Mouse (Mus musculus): Measurements from ENCODE around the gene Pus7l.

DNA sequence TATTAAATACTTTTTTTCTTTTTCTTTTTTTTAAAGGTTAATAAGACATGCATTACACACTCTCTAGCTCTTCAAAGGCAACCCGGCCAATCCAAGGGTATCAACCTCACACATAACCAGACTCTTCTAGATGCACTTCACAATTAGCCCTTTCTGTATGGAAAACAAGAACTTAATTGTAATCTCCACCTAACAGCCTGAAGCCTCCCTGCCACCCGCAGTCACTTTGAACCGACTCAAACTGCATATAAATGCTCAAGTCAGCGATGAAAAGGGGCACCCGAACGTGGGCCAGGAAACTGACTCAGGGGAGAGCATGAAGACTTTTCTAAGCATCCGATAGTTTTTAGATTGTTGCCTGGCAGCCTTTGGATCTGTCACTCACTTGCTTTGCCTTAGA, 66.1 kb downstream of the Pus7l start:
- TF ChIP-seq CTCF (IDR thresholded peaks at IDR 0.05; ENCODE audit: extremely low read depth, insufficient read length, insufficient replicate concordance, low read depth, low read length) (no peak), POLR2A (IDR thresholded peaks at IDR 0.05; ENCODE audit: low read depth, low read length) (no peak)
